Mouse (Mus musculus): ENCODE data around the gene Olfr775.

Gene Olfr775

GRCm38 (mm10) chr10:129248112-129248511, at the start of gene Olfr775:
Gene Olfr775 (plus strand): TSS chr10:129248412.
- DNase-seq (ENCODE audit: extremely low read depth, low read depth): no peak

GRCm38 (mm10) chr10:129230737-129231136, 17.5 kb upstream of the Olfr775 start:
- no peak for DNase-seq (ENCODE audit: extremely low read depth, low read depth)

GRCm38 (mm10) chr10:129235904-129236303, 12.3 kb upstream of the Olfr775 start, which contains the start of gene Olfr774:
Gene Olfr774 (plus strand): TSS chr10:129236204.
- DNase-seq (ENCODE audit: extremely low read depth, low read depth): no peak

GRCm38 (mm10) chr10:129258827-129259226, 10.6 kb downstream of the Olfr775 start, which contains the start of gene Olfr776:
Gene Olfr776 (plus strand): TSS chr10:129259127.
- peak; percentile 3 for DNase-seq (ENCODE audit: extremely low read depth, low read depth)

GRCm38 (mm10) chr10:129271081-129271535, 22.9 kb downstream of the Olfr775 start, which contains the start of gene Olfr777:
Gene Olfr777 (minus strand): TSS chr10:129271485.
- DNase-seq (ENCODE audit: extremely low read depth, low read depth): no peak

All from MEL-GATA-1-ER (cell line).